Mouse (Mus musculus): ENCODE results near the gene Bves.

Bves gene

GRCm38 (mm10) chr10:45339106-45339505, 3.5 kb downstream of the Bves start:
- POLR2A ChIA-PET: no interaction called here

DNA sequence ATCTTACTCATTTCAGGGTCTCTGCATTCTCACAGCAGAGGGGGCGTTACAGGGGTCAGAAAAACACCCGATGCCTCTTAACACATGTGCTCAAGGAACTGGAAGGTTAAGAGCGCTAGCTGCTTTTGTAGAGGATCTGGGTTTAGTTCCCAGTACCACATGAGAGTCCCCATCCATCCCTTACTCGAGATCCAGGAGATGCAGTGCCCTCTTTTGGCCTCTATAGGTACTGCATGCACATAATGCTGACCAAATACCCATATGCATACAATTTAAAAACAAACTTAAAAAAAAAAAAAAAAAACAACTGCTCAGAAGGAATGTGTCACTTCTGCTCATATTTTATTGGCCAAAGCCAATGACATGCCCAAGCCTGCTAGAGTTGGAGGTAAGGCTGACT, 8.8 kb downstream of the Bves start:
- POLR2A ChIA-PET: interaction anchor here in 1 of 4 experiments (0.7 kb wide), 1 partner anchor 244 kb away, joined by 9 read pairs; no protein-coding TSS in a partner anchor
- CTCF ChIA-PET: interaction anchor here (0.7 to 1.4 kb wide), 8 partner anchors 25 to 756 kb away, joined by 3 to 6 read pairs (median 4); no protein-coding TSS in a partner anchor

More at GRCm38 (mm10) chr10:45339106-45339505, 3.5 kb downstream of the Bves start:
- CTCF ChIA-PET: no interaction called here

- ChIA-PET POLR2A (no interaction called here), CTCF (interaction anchor here in 3 of 4 experiments (0.7 to 1.4 kb wide), 4 partner anchors 232 to 756 kb away, joined by 3 to 6 read pairs (median 6); no protein-coding TSS in a partner anchor)
These were observed 9.6 kb downstream of the Bves start for GRCm38 (mm10) chr10:45345217-45345616.

DNA sequence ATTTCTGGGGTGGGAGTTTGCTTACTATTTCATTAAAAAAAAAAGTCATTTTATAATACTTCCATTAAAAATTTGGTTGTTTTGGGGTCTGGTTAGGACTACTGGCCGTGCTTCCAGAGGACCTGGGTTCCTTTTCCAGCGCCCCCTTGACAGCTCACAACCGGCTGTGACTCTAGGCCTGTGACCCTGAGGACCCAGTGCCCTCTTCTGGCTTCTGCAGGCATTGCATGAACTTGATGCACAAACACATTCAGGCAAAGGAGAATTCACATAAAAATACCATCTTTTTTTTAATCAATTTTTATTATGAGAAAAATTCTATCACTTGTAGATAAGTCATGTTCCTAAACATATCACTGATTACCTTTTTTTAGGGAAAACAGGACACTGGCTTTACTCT, 12.6 kb downstream of the Bves start:
- POLR2A ChIA-PET: interaction anchor here in 1 of 4 experiments (0.6 kb wide), 1 partner anchor 649 kb away, joined by 3 read pairs; no protein-coding TSS in a partner anchor
- CTCF ChIA-PET: interaction anchor here in 3 of 4 experiments (0.6 to 1.3 kb wide), 8 partner anchors 185 to 302 kb away, joined by 3 to 4 read pairs (median 3); partner anchors contain the start of gene Prep (in 1 of the 3)

DNA sequence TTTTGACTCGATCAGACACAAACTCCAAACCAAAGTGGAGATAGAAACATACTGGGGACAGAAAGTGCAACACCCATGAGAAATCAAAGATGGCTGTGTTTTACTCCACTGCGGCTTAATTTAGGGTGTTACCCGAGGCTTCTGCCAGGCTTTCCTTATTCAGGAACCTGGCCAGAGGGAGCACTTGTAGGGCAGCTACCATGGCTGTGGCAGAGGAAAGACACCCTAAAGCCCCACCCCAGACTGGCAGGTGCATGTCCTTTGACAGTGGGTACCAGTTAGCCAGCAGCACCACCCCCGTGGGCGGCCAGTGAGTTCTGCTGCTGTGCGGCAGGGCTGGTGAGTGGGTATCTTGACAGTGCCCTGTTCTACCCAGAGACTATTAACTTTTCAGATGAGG, 20.5 kb downstream of the Bves start:
- POLR2A ChIA-PET: interaction anchor here in 1 of 4 experiments (0.6 kb wide), 1 partner anchor 286 kb away, joined by 3 read pairs; no protein-coding TSS in a partner anchor
- CTCF ChIA-PET: no interaction called here

DNA sequence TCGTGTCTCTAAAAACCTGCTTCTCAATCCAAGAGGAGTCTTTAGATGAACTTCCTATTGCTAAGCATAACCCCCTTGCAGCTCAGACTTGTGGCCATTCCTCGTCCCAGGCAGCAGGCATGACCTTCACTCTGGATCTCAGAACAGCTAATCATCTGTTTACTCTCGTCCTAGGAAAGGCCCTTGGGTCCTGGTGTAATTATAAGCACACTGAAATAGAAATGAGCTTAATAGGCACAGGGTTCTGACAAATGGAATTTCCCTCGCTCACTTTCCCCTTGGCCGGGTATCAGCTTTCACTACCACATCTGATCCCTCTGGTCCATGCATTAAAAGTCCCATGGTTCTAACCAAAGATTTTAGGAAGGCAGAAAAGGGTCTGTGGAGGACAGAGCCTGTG, 27.8 kb downstream of the Bves start:
- POLR2A ChIA-PET: no interaction called here
- CTCF ChIA-PET: no interaction called here

DNA sequence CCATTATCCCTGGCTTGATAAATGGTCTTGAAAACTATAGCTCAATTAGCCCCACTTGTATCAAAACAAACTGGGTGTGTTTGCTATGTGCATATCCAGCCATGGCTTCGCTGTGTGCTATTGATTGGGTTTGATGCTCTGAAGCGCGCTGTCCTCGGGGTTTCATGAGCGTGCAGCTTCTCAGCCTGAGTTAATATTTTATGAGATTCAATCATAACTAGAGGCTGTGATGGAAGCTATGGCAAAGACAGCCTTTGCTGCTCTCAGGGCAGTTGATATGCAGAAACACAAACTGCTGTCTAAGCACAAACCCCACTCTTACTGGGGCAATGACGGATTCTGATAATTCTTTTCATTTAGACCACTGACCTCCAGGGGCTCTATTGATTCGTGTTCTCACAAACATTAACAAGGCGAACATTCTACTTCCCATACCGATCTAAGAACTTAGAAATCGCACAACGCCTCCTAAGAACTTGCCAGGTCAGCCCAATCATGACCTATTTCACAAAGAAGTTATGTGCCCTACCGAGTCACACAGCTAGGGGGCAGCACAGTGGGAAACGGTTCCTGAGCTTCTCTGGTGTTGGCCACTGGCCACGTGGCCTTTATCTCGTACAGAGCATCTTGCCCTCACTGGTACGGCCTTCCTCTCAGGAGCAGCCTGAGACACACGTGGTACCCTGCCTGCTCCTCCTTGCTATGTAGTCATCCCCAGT, 31.6 kb downstream of the Bves start:
- POLR2A ChIA-PET: no interaction called here

DNA sequence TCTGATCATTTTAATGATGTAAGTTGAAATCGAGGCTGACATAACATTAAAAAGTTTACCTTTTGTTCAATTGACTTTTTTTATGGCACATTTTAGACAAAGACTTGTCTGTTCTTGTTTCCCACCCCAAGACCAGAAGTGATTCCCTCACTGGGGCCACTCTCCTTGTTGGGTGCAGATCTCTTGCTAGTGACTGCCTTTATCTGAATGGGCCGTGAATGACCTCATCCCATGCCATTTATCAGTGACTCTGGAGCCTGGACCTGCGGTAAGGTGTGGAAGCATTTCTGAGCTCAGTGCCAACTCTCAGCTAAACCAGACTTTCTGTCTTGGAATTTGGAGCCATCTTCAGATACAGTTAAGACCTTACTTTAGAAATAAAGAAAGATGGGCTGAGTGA, 34.1 kb downstream of the Bves start:
- POLR2A ChIA-PET: interaction anchor here in 1 of 4 experiments (0.9 to 1.1 kb wide), 2 partner anchors 11 to 1458 kb away, joined by 3 read pairs; no protein-coding TSS in a partner anchor
- CTCF ChIA-PET: no interaction called here

More for the DNA sequence above, 31.6 kb downstream of the Bves start:
- CTCF ChIA-PET: interaction anchor here in 1 of 4 experiments (0.9 kb wide), 1 partner anchor 550 kb away, joined by 4 read pairs; no protein-coding TSS in a partner anchor

- ChIA-PET POLR2A (interaction anchor here in 1 of 4 experiments (0.6 kb wide), 1 partner anchor 893 kb away, joined by 3 read pairs; no protein-coding TSS in a partner anchor), CTCF (interaction anchor here in 1 of 4 experiments (0.6 kb wide), 1 partner anchor 26 kb away, joined by 4 read pairs; no protein-coding TSS in a partner anchor)
These were observed 35.0 kb downstream of the Bves start for GRCm38 (mm10) chr10:45370545-45370944.

DNA sequence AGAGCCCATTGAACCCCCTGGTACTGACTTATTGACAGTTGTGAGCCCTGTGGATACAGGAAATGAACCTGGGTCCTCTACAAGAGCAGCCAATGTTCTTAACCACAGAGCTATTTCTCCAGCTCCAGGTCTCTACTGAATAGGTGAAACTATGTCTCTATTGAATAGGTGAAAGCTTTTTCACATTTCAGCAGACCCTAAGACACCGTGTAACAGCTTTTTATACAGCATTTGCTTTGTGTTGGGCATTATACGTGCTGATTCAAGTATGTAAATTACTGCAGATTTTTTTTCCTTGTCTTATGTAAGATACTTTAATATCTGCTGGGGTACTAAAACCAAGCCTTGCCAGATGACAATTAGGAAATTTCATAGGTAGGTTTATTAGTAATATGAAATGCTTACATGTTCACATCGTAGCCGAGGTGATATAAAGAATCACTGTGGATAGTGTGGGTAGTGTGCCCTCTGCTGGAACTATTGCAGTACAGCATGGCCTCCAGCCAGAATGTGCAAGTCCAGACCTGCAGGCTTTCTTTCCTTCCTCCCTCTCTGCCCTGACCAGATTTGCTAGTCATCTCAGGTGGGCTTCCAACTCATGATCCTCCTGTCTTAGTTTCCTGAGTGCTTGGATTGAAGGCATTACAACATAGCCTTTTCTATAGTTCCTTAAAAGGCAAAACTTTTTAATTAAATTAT, 37.6 kb downstream of the Bves start:
- ChIA-PET CTCF (interaction anchor here in 2 of 4 experiments (0.5 to 1.2 kb wide), 2 partner anchors 93 to 544 kb away, joined by 3 read pairs; no protein-coding TSS in a partner anchor), POLR2A (no interaction called here)

- ChIA-PET CTCF (no interaction called here), POLR2A (no interaction called here)
These were observed 42.7 kb downstream of the Bves start for GRCm38 (mm10) chr10:45378269-45378668.

GRCm38 (mm10) chr10:45381937-45382636, 46.5 kb downstream of the Bves start:
- ChIA-PET CTCF (interaction anchor here (0.6 to 1.4 kb wide), 5 partner anchors 24 to 535 kb away, joined by 3 to 13 read pairs (median 3); partner anchors contain the start of gene Prep (in 1 of the 4)), POLR2A (interaction anchor here in 1 of 4 experiments (0.6 kb wide), 1 partner anchor 691 kb away, joined by 3 read pairs; no protein-coding TSS in a partner anchor)

- ChIA-PET POLR2A (no interaction called here), CTCF (interaction anchor here in 2 of 4 experiments (1.4 kb wide), 2 partner anchors 429 kb away, joined by 5 to 13 read pairs; no protein-coding TSS in a partner anchor)
These were observed 47.0 kb downstream of the Bves start for GRCm38 (mm10) chr10:45382637-45382958.

DNA sequence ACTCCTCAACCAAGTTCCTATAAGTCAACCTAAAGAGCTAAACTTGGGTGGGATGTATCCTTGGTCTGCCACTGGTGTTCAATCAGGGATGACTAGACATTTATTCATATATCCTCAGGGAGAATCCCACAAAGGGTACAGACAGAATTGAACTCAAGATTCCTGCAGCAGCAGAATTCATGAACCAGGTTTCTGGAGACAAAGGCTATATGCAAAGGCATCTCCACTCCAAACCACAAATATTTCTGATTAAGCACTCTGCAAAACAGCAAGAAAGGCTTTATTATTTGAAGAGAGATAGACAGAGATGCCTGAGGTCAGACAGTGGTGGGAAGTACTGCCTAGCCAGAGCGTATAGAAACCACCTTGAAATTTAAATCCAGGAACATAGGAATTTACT, 62.6 kb downstream of the Bves start:
- CTCF ChIA-PET: no interaction called here

DNA sequence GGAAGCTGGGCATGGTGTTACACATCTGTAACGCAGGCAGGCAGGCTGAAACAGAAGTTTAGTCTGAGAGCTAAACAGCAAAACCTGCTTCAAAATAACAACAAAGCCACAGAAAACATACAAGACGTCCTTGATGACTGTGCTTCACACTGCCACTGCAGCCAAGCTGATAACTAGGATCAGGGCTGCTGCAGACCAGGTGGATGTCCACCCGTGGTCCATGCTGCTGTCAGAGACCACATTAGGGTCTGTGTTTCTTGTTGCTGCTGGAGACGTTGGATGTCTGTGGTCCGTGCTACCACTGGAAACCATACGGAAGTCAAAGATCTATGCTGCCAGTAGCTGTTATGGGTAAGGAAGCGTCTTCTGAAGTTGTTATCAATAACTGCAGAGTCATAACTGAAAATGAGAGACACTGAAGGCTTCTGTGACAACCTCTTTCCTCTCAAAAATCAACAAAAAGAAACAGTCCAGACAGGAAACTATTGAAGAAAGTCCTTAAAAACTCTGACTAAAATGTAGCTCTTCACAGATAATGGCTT, 64.2 kb downstream of the Bves start:
- CTCF ChIA-PET: interaction anchor here in 1 of 4 experiments (0.5 kb wide), 1 partner anchor 1133 kb away, joined by 5 read pairs; no protein-coding TSS in a partner anchor
- POLR2A ChIA-PET: no interaction called here

More for the DNA sequence above, 62.6 kb downstream of the Bves start:
- POLR2A ChIA-PET: no interaction called here

- CTCF ChIA-PET: interaction anchor here in 2 of 4 experiments (0.5 to 0.6 kb wide), 2 partner anchors 16 to 258 kb away, joined by 3 to 5 read pairs; no protein-coding TSS in a partner anchor
- POLR2A ChIA-PET: interaction anchor here in 1 of 4 experiments (0.7 kb wide), 1 partner anchor 598 kb away, joined by 3 read pairs; no protein-coding TSS in a partner anchor
These were observed 75.2 kb downstream of the Bves start for GRCm38 (mm10) chr10:45410624-45411341.

DNA sequence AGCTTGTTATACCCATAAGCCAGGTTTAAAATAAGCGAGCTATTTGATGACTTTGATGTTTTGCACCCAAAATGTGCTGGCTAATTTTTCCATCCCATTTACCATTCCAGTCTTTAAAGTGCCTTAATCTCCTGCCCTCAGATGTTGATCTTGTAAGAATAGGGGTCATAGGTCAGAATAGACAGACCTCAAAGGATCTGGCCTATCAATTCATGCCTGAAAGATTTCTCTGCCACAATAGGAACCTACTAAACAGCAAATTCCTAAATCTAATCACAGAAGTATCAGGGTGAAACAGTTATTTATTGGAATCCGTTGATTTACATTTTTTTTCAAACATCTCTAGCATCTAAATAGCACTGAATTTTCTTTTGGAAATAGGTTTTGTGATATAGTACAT, 76.2 kb downstream of the Bves start:
- CTCF ChIA-PET: no interaction called here
- POLR2A ChIA-PET: no interaction called here

DNA sequence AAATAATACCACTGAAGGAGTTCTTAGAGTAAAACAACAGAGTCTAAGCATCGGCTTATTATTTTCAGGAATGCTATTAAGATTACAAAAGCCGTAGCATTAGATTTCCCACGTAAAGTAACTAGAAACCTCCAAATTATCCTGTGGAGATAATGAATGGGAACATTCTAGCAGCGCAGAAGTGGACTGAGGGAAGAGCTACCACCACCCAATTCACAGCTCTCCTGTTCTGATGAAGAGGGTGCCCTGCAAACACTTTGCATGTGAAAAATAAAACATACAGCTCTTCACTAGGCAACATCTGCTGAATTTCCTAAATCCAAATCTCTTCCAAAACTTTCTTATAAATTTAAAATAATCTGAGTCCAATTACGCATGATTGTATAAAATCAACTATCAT, 76.6 kb downstream of the Bves start:
- ChIA-PET CTCF (no interaction called here), POLR2A (no interaction called here)

Data from embryonic stem cell, embryonic (primary cell).